Mouse (Mus musculus): Measurements from ENCODE around the gene Lat2. TPM values are rescaled to one million over a fixed set of nuclear protein-coding genes. Genes with fewer than 3 reads are reported as not detected.

The Lat2 gene
- polyA plus RNA-seq, 1 experiment = 52.2 TPM

- Histone ChIP-seq H3K27me3 (ENCODE audit: control insufficient read depth, insufficient read depth, low read length) (no peaks in the 10 kb centered on the region; the same call in 1 of the 2 replicates), H3K4me3 (ENCODE audit: extremely low read depth, insufficient read depth, insufficient read length) (no peak overlapping the region), H3K4me1 (ENCODE audit: control insufficient read depth, insufficient read depth, insufficient read length) (peaks cover 16% of the 10 kb centered on the region; the same call in 1 of the 2 replicates), H3K36me3 (ENCODE audit: control insufficient read depth, insufficient read depth, low read length) (no peaks in the 10 kb centered on the region), H3K27ac (ENCODE audit: insufficient read depth, low read length) (no peak overlapping the region)
- TF ChIP-seq CTCF (IDR thresholded peaks at IDR 0.05; ENCODE audit: extremely low read depth, insufficient read depth, insufficient read length, insufficient replicate concordance) (no peak), POLR2A (IDR thresholded peaks at IDR 0.05; ENCODE audit: low read depth, low read length) (no peak)
- 28% methylated on average over 20 of the region's 20 CpGs for WGBS
- peak in 1 of 2 experiments; percentile 30 for DNase-seq (ENCODE audit: low read depth in 1 of 2, low spot score in 2 of 2)
Observed at GRCm38 (mm10) chr5:134555463-134556164, 59.2 kb downstream of the Lat2 start.

GRCm38 (mm10) chr5:134553951-134554546 lies 60.8 kb downstream of the Lat2 start:
- no peak for TF ChIP-seq CTCF (IDR thresholded peaks at IDR 0.05; ENCODE audit: extremely low read depth, insufficient read depth, insufficient read length, insufficient replicate concordance)
- TF ChIP-seq POLR2A (IDR thresholded peaks at IDR 0.05; ENCODE audit: low read depth, low read length) = no peak
- Histone ChIP-seq H3K4me1 (ENCODE audit: control insufficient read depth, insufficient read depth, insufficient read length) (peaks cover 16% of the 10 kb centered on the region; the same call in 1 of the 2 replicates), H3K4me3 (ENCODE audit: extremely low read depth, insufficient read depth, insufficient read length) (no peak overlapping the region), H3K27ac (ENCODE audit: insufficient read depth, low read length) (no peak overlapping the region), H3K27me3 (ENCODE audit: control insufficient read depth, insufficient read depth, low read length) (no peaks in the 10 kb centered on the region; the same call in 1 of the 2 replicates), H3K36me3 (ENCODE audit: control insufficient read depth, insufficient read depth, low read length) (no peaks in the 10 kb centered on the region)
- no peak for DNase-seq (ENCODE audit: low read depth in 1 of 2, low spot score in 2 of 2)
- 87% methylated on average over 5 of the region's 5 CpGs for WGBS

GRCm38 (mm10) chr5:134552110-134552972 lies 62.5 kb downstream of the Lat2 start, which contains the start of gene Clip2:
Clip2 (minus strand) TSS chr5:134552434.
- 5% methylated on average over 51 of the region's 61 CpGs for WGBS
- peak; percentile 70 to 83 for DNase-seq (ENCODE audit: low read depth in 1 of 2, low spot score in 2 of 2)
- H3K4me3 ChIP-seq (ENCODE audit: extremely low read depth, insufficient read depth, insufficient read length) = peak within 1 kb of the TSS; percentile 89
- H3K36me3 ChIP-seq (ENCODE audit: control insufficient read depth, insufficient read depth, low read length) = no peaks in the 10 kb centered on the region
- H3K4me1 ChIP-seq (ENCODE audit: control insufficient read depth, insufficient read depth, insufficient read length) = peaks cover 16% of the 10 kb centered on the region; the same call in 1 of the 2 replicates
- H3K27me3 ChIP-seq (ENCODE audit: control insufficient read depth, insufficient read depth, low read length) = no peaks in the 10 kb centered on the region
- TF ChIP-seq CTCF (IDR thresholded peaks at IDR 0.05; ENCODE audit: extremely low read depth, insufficient read depth, insufficient read length, insufficient replicate concordance) (peak; percentile 27; the same call in 1 of the 2 replicates), POLR2A (IDR thresholded peaks at IDR 0.05; ENCODE audit: low read depth, low read length) (no peak)
- peak within 1 kb of the TSS; percentile 77 for H3K27ac ChIP-seq (ENCODE audit: insufficient read depth, low read length)

- Histone ChIP-seq H3K27me3 (ENCODE audit: control insufficient read depth, insufficient read depth, low read length) (no peaks in the 10 kb centered on the region), H3K4me1 (ENCODE audit: control insufficient read depth, insufficient read depth, insufficient read length) (peaks cover 16% of the 10 kb centered on the region; the same call in 1 of the 2 replicates), H3K4me3 (ENCODE audit: extremely low read depth, insufficient read depth, insufficient read length) (peak overlapping the region; percentile 89), H3K36me3 (ENCODE audit: control insufficient read depth, insufficient read depth, low read length) (no peaks in the 10 kb centered on the region), H3K27ac (ENCODE audit: insufficient read depth, low read length) (peak overlapping the region; percentile 62)
- peak in 1 of 2 experiments; percentile 9 for DNase-seq (ENCODE audit: low read depth in 1 of 2, low spot score in 2 of 2)
- TF ChIP-seq POLR2A (IDR thresholded peaks at IDR 0.05; ENCODE audit: low read depth, low read length) (no peak), CTCF (IDR thresholded peaks at IDR 0.05; ENCODE audit: extremely low read depth, insufficient read depth, insufficient read length, insufficient replicate concordance) (no peak)
- WGBS = 3% methylated on average over 51 of the region's 52 CpGs
Observed at GRCm38 (mm10) chr5:134551233-134552109, 63.4 kb downstream of the Lat2 start.

- WGBS = 28% methylated on average over 6 of the region's 6 CpGs
- no peaks in the 10 kb centered on the region for H3K27me3 ChIP-seq (ENCODE audit: control insufficient read depth, insufficient read depth, low read length)
- peak overlapping the region; percentile 89; the same call in 1 of the 2 replicates for H3K4me3 ChIP-seq (ENCODE audit: extremely low read depth, insufficient read depth, insufficient read length)
- no peak for TF ChIP-seq POLR2A (IDR thresholded peaks at IDR 0.05; ENCODE audit: low read depth, low read length)
- no peak for TF ChIP-seq CTCF (IDR thresholded peaks at IDR 0.05; ENCODE audit: extremely low read depth, insufficient read depth, insufficient read length, insufficient replicate concordance)
- no peak for DNase-seq (ENCODE audit: low read depth in 1 of 2, low spot score in 2 of 2)
- H3K4me1 ChIP-seq (ENCODE audit: control insufficient read depth, insufficient read depth, insufficient read length) = peaks cover 16% of the 10 kb centered on the region; the same call in 1 of the 2 replicates
- H3K27ac ChIP-seq (ENCODE audit: insufficient read depth, low read length) = no peak overlapping the region
- H3K36me3 ChIP-seq (ENCODE audit: control insufficient read depth, insufficient read depth, low read length) = no peaks in the 10 kb centered on the region
Observed at GRCm38 (mm10) chr5:134550836-134551232, 64.0 kb downstream of the Lat2 start.

Other genes with a start within 250 kb of the Lat2 start
- gene Gtf2ird1, start 158.3 kb downstream of the Lat2 start, polyA plus RNA-seq (2012; rRNA removed) = 9.2 and 12.1 TPM in 2 replicates
- 10.1 and 10.7 TPM in 2 replicates for gene Clip2, start 62.6 kb downstream of the Lat2 start, polyA plus RNA-seq (2012; rRNA removed)
- 0.06 TPM in 1 of 2 replicates, not detected in the other for gene Syna, start 54.9 kb downstream of the Lat2 start, polyA plus RNA-seq (2012; rRNA removed)
- gene Rfc2, start 33.7 kb downstream of the Lat2 start, polyA plus RNA-seq (2012; rRNA removed) = 82.8 and 86.9 TPM in 2 replicates
- 125 and 143 TPM in 2 replicates for gene Eif4h, start 24.5 kb upstream of the Lat2 start, polyA plus RNA-seq (2012; rRNA removed)
- gene Limk1, start 73.6 kb upstream of the Lat2 start, polyA plus RNA-seq (2012; rRNA removed) = 25.0 and 25.7 TPM in 2 replicates
- 39.4 and 41.9 TPM in 2 replicates for gene Eln, start 132.3 kb upstream of the Lat2 start, polyA plus RNA-seq (2012; rRNA removed)